Comparison of ENCODE assay signal across 16 mouse cellular contexts in the genomic region with DNA sequence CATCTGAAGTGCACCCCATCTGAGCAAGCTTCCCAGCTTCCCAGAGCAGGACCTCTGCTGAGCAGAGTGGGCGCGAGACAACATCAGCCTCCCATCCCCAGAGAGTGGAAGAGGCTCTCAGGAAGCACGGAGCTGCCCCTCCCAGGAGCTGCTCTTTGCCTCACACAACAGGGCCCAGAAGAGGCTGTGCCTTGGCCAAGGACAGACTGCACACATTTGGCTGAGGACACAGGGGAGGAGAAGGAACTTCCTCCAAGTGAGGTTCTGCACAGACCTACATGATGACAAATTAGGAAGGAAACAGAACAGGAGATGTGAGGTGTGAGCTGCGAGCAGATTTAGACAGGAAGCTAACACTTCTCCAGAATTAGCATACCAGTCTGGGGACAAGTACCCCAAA. TPM values are rescaled to one million over a fixed set of nuclear protein-coding genes. Genes with fewer than 3 reads are reported as not detected.
A peak's percentile ranks its signal among the peaks of the same experiment; 100 is the strongest.
DNase-seq lines count a peak whose midpoint lies in the region; ATAC-seq and TF ChIP-seq lines count a peak whose summit lies in the region.
"Had no signal": no experiment of that assay in that cellular context is flagged by ENCODE, and none has a peak within 500 bp of the region (broad histone marks: within the 10 kb centered on the region; RNA-seq: fewer than 3 reads in every experiment).

No protein-coding gene starts in this region.

- H3K36me3 ChIP-seq in forebrain, postnatal 0 days (ENCODE audit: insufficient read depth) = no peaks in the 10 kb centered on the region
- no peaks in the 10 kb centered on the region for H3K36me3 ChIP-seq in forebrain, embryonic 12.5 days (replicated peaks)
- no peaks in the 10 kb centered on the region for H3K36me3 ChIP-seq in lung, embryonic 16.5 days (ENCODE audit: control insufficient read depth, insufficient read depth, low read length)
- no peaks in the 10 kb centered on the region for H3K36me3 ChIP-seq in forebrain, embryonic 15.5 days
- H3K36me3 ChIP-seq: embryonic facial prominence, embryonic 13.5 days had no signal

- no peaks in the 10 kb centered on the region for H3K27me3 ChIP-seq in forebrain, postnatal 0 days (ENCODE audit: insufficient read depth, low read length)
- peaks cover 24% of the 10 kb centered on the region for H3K27me3 ChIP-seq in forebrain, embryonic 12.5 days
- no peaks in the 10 kb centered on the region for H3K27me3 ChIP-seq in lung, embryonic 16.5 days (ENCODE audit: control insufficient read depth, insufficient read depth, low read depth, low read length)
- no peaks in the 10 kb centered on the region for H3K27me3 ChIP-seq in cerebellum, adult 2 months (ENCODE audit: control insufficient read depth, insufficient read depth, low read length)
- no peaks in the 10 kb centered on the region for H3K27me3 ChIP-seq in forebrain, embryonic 15.5 days

- 51% methylated on average over 4 of the region's 4 CpGs for WGBS in forebrain, postnatal 0 days
- 56% methylated on average over 4 of the region's 4 CpGs for WGBS in forebrain, embryonic 12.5 days
- 35% methylated on average over 4 of the region's 4 CpGs for WGBS in lung, embryonic 16.5 days
- WGBS in cerebellum, adult 2 months = 22% methylated on average over 4 of the region's 4 CpGs
- 51% methylated on average over 4 of the region's 4 CpGs for WGBS in forebrain, embryonic 15.5 days

- no peak overlapping the region for H3K9ac ChIP-seq in forebrain, postnatal 0 days
- no peak overlapping the region for H3K9ac ChIP-seq in forebrain, embryonic 12.5 days
- no peak overlapping the region for H3K9ac ChIP-seq in lung, embryonic 16.5 days (ENCODE audit: low read length)
- no peak overlapping the region for H3K9ac ChIP-seq in forebrain, embryonic 15.5 days (replicated peaks)
- H3K9ac ChIP-seq: embryonic facial prominence, embryonic 13.5 days; forebrain, embryonic 13.5 days had no signal

- no peak overlapping the region for H3K4me2 ChIP-seq in forebrain, postnatal 0 days (ENCODE audit: low read depth)
- H3K4me2 ChIP-seq in forebrain, embryonic 12.5 days = no peak overlapping the region
- H3K4me2 ChIP-seq in lung, embryonic 16.5 days (ENCODE audit: low read depth, low read length) = no peak overlapping the region
- H3K4me2 ChIP-seq in forebrain, embryonic 15.5 days (replicated peaks) = no peak overlapping the region
- H3K4me2 ChIP-seq: embryonic facial prominence, embryonic 13.5 days; forebrain, embryonic 13.5 days had no signal

- H3K4me3 ChIP-seq in forebrain, postnatal 0 days (ENCODE audit: low read depth, low read length) = no peak overlapping the region
- H3K4me3 ChIP-seq in forebrain, embryonic 12.5 days (replicated peaks) = no peak overlapping the region
- H3K4me3 ChIP-seq in lung, embryonic 16.5 days (ENCODE audit: low read length) = no peak overlapping the region
- H3K4me3 ChIP-seq in cerebellum, adult 2 months (replicated peaks; ENCODE audit: insufficient read depth, low read depth, low read length) = no peak overlapping the region
- no peak overlapping the region for H3K4me3 ChIP-seq in forebrain, embryonic 15.5 days
- H3K4me3 ChIP-seq: embryonic facial prominence, embryonic 13.5 days; forebrain, embryonic 13.5 days had no signal

- no peaks in the 10 kb centered on the region for H3K9me3 ChIP-seq in forebrain, postnatal 0 days (ENCODE audit: low read length)
- H3K9me3 ChIP-seq in forebrain, embryonic 12.5 days = no peaks in the 10 kb centered on the region
- no peaks in the 10 kb centered on the region for H3K9me3 ChIP-seq in lung, embryonic 16.5 days (ENCODE audit: control insufficient read depth, low read length)
- H3K9me3 ChIP-seq in forebrain, embryonic 15.5 days = no peaks in the 10 kb centered on the region
- H3K9me3 ChIP-seq: embryonic facial prominence, embryonic 13.5 days; forebrain, embryonic 13.5 days had no signal

- no peak for TF ChIP-seq CTCF in forebrain, postnatal 0 days (IDR thresholded peaks at IDR 0.05; ENCODE audit: low read depth)
- TF ChIP-seq CTCF in cerebellum, adult 2 months (IDR thresholded peaks at IDR 0.05; ENCODE audit: borderline replicate concordance, insufficient read depth, low read depth, low read length) = no peak

- no peak for DNase-seq in forebrain, postnatal 0 days
- no peak for DNase-seq in lung, postnatal 25 days (ENCODE audit: low spot score)
- peak; percentile 57 to 72 for DNase-seq in cerebellum, adult 2 months
- no peak for DNase-seq in neural tube, embryonic 10.5 days (ENCODE audit: extremely low spot score, low spot score)
- DNase-seq: gastrocnemius, postnatal 14 days; kidney, postnatal 14 days; lung, postnatal 36 days had no signal

- H3K4me1 ChIP-seq in forebrain, postnatal 0 days (ENCODE audit: insufficient read depth) = no peaks in the 10 kb centered on the region
- H3K4me1 ChIP-seq in forebrain, embryonic 12.5 days = peaks cover 15% of the 10 kb centered on the region
- peaks cover 13% of the 10 kb centered on the region for H3K4me1 ChIP-seq in lung, embryonic 16.5 days (replicated peaks; ENCODE audit: control insufficient read depth, insufficient read depth, low read length)
- H3K4me1 ChIP-seq in cerebellum, adult 2 months (ENCODE audit: control insufficient read depth, insufficient read depth, low read length) = peaks cover 33% of the 10 kb centered on the region
- no peaks in the 10 kb centered on the region for H3K4me1 ChIP-seq in forebrain, embryonic 15.5 days

- no peak overlapping the region for H3K27ac ChIP-seq in forebrain, postnatal 0 days (ENCODE audit: low read depth, low read length)
- no peak overlapping the region for H3K27ac ChIP-seq in forebrain, embryonic 12.5 days
- no peak overlapping the region for H3K27ac ChIP-seq in lung, embryonic 16.5 days (ENCODE audit: low read length)
- 0 out of 2 replicates have a peak overlapping the region, but pooled peaks have one; percentile 27 for H3K27ac ChIP-seq in cerebellum, adult 2 months (ENCODE audit: insufficient read depth, low read length)
- no peak overlapping the region for H3K27ac ChIP-seq in forebrain, embryonic 15.5 days (replicated peaks)
- H3K27ac ChIP-seq: embryonic facial prominence, embryonic 13.5 days; forebrain, embryonic 13.5 days had no signal

- 0 out of 2 replicates have a peak, but pooled peaks have one; percentile 12 for ATAC-seq in forebrain, postnatal 0 days
- ATAC-seq in forebrain, embryonic 12.5 days (ENCODE audit: low FRiP score) = no peak
- peak; percentile 60; the same call in 1 of the 2 replicates for ATAC-seq in lung, embryonic 16.5 days (ENCODE audit: low read depth)
- 0 out of 2 replicates have a peak, but pooled peaks have one; percentile 20 for ATAC-seq in megakaryocyte progenitor cell, adult 5-6 weeks (replicated peaks; ENCODE audit: poor library complexity)
- no peak for ATAC-seq in forebrain, embryonic 15.5 days (replicated peaks)
- ATAC-seq: CD4-positive, CD25-positive, alpha-beta regulatory T cell, adult 4 months; forebrain, embryonic 13.5 days; midbrain, embryonic 16.5 days had no signal

- no peak for TF ChIP-seq POLR2A in cerebellum, adult 2 months (IDR thresholded peaks at IDR 0.05; ENCODE audit: borderline replicate concordance, insufficient read depth, low read length)

RNA-seq across cellular contexts. Expression of gene Cacnb4, which starts 38.4 kb away (rescaled TPM):
- total RNA-seq in forebrain, postnatal 0 days (2014; rRNA removed) = 13.3 and 13.8 TPM in 2 replicates
- 9.2 and 13.7 TPM in 2 replicates for polyA plus RNA-seq in forebrain, postnatal 0 days (2015; fragmentation: Nextera tagmentation; extraction: Ambion mirVana)
- polyA plus RNA-seq in forebrain, embryonic 12.5 days (2016; fragmentation: Nextera tagmentation; extraction: Ambion mirVana) = 4.1 and 6.1 TPM in 2 replicates
- polyA plus RNA-seq in lung, embryonic 16.5 days (2015; fragmentation: Nextera tagmentation; extraction: Ambion mirVana) = 0.98 and 1.1 TPM in 2 replicates
- 64.7 and 79.9 TPM in 2 replicates for polyA plus RNA-seq in cerebellum, adult 2 months (2012; rRNA removed)
- not detected in 2 replicates for total RNA-seq in megakaryocyte progenitor cell, adult 5-6 weeks (2015)
- not detected in 2 replicates for total RNA-seq in megakaryocyte progenitor cell, adult 5-6 weeks (2017)
- polyA plus RNA-seq in forebrain, embryonic 15.5 days (2015; fragmentation: Nextera tagmentation; extraction: Ambion mirVana) = 12.5 and 12.7 TPM in 2 replicates
- total RNA-seq: liver, adult 2 months had no signal

Comparison
In these comparisons a context has a peak if more than half of its experiments do, and no peak if none do; other contexts are left out.
1. ATAC-seq: peak in forebrain, postnatal 0 days (single experiment), lung, embryonic 16.5 days (single experiment) and megakaryocyte progenitor cell, adult 5-6 weeks (single experiment); none in forebrain, embryonic 12.5 days (single experiment) and forebrain, embryonic 15.5 days (single experiment).
2. DNase-seq: peak in cerebellum, adult 2 months (2 of 2); none in forebrain, postnatal 0 days (single experiment), lung, postnatal 25 days (single experiment) and neural tube, embryonic 10.5 days (single experiment).